In genomic region chr7:34265876-34266346, GRCm38 (mm10) we compare ENCODE assay signal across 7 mouse cellular contexts. TPM values are rescaled to one million over a fixed set of nuclear protein-coding genes. Genes with fewer than 3 reads are reported as not detected.
A peak's percentile ranks its signal among the peaks of the same experiment; 100 is the strongest.
DNase-seq lines count a peak whose midpoint lies in the region; ATAC-seq lines count a peak whose summit lies in the region.

No protein-coding gene starts in this region.

- 0 out of 2 replicates have a peak, but pooled peaks have one; percentile 28 for ATAC-seq in erythroblast, adult 5-6 weeks (replicated peaks; ENCODE audit: low FRiP score, poor library complexity, severe bottlenecking)
- peak; percentile 90 for ATAC-seq in megakaryocyte, adult 5-6 weeks (ENCODE audit: poor library complexity, severe bottlenecking)

- peak; percentile 85 for DNase-seq in NIH3T3 (ENCODE audit: low read depth)
- peak; percentile 94 for DNase-seq in brain, adult 2 months (ENCODE audit: low read depth, low spot score)
- peak; percentile 31 for DNase-seq in heart, postnatal 25 days (ENCODE audit: low spot score)
- peak; percentile 47 to 79 for DNase-seq in layer of hippocampus, postnatal 14 days (ENCODE audit: low spot score in 2 of 2)
- DNase-seq in spleen, postnatal 4 days (ENCODE audit: low spot score in 2 of 2): peak; percentile 49 to 71

- intact Hi-C loops in heart, postnatal 25 days (cut with DNase I): loop anchor here (1.0 to 5.0 kb wide), 3 partner anchors 46 to 89 kb away; partner anchors contain the start of gene 4931406P16Rik

RNA-seq across cellular contexts. Expression of gene Gm6096, which starts 15.1 kb away (rescaled TPM):
- not detected in 2 replicates for total RNA-seq in erythroblast, adult 5-6 weeks (2015; ENCODE audit: low replicate concordance)
- 2.0 TPM in 1 of 2 replicates, not detected in the other for total RNA-seq in erythroblast, adult 5-6 weeks (2017; ENCODE audit: low replicate concordance)
- not detected for total RNA-seq in heart, postnatal 25 days (2021)
- total RNA-seq in layer of hippocampus, postnatal 14 days (2021): not detected
- total RNA-seq in megakaryocyte, adult 5-6 weeks (2015): not detected in 2 replicates
- not detected in 2 replicates for total RNA-seq in megakaryocyte, adult 5-6 weeks (2017)

RNA-seq across cellular contexts. Expression of gene Gpi1, which starts 35.8 kb away (rescaled TPM):
- 159 and 310 TPM in 2 replicates for total RNA-seq in erythroblast, adult 5-6 weeks (2015; ENCODE audit: low replicate concordance)
- total RNA-seq in erythroblast, adult 5-6 weeks (2017; ENCODE audit: low replicate concordance): 142 and 199 TPM in 2 replicates
- 100 to 1,000 TPM; 547 to 566 TPM for total RNA-seq in heart, postnatal 25 days (2021)
- total RNA-seq in layer of hippocampus, postnatal 14 days (2021): 100 to 1,000 TPM; 842 to 844 TPM
- 345 and 348 TPM in 2 replicates for total RNA-seq in megakaryocyte, adult 5-6 weeks (2015)
- total RNA-seq in megakaryocyte, adult 5-6 weeks (2017): 393 and 429 TPM in 2 replicates

RNA-seq across cellular contexts. Expression of gene 4931406P16Rik, which starts 47.4 kb away (rescaled TPM):
- 148 and 159 TPM in 2 replicates for total RNA-seq in erythroblast, adult 5-6 weeks (2015; ENCODE audit: low replicate concordance)
- total RNA-seq in erythroblast, adult 5-6 weeks (2017; ENCODE audit: low replicate concordance): 140 and 157 TPM in 2 replicates
- total RNA-seq in heart, postnatal 25 days (2021): 10 to 100 TPM; 45.3 to 52.9 TPM
- total RNA-seq in layer of hippocampus, postnatal 14 days (2021): 10 to 100 TPM; 44.7 to 50.9 TPM
- 18.6 and 23.2 TPM in 2 replicates for total RNA-seq in megakaryocyte, adult 5-6 weeks (2015)
- 19.4 and 23.7 TPM in 2 replicates for total RNA-seq in megakaryocyte, adult 5-6 weeks (2017)

Comparison
In these comparisons a context has a peak if more than half of its experiments do, and no peak if none do; other contexts are left out.
1. Peak in every context shown above with its lines: DNase-seq and ATAC-seq.
2. DNase-seq: peak in every context shown above with its lines; median percentile 94 in brain, adult 2 months; 85 in NIH3T3; 63 in layer of hippocampus, postnatal 14 days; 60 in spleen, postnatal 4 days; 31 in heart, postnatal 25 days.